Mouse (Mus musculus): ENCODE results near the gene Ttc3. TPM values are rescaled to one million over a fixed set of nuclear protein-coding genes. Genes with fewer than 3 reads are reported as not detected.
A peak's percentile ranks its signal among the peaks of the same experiment; 100 is the strongest.

Gene Ttc3
- total RNA-seq, 2 experiments from 2014 or later, result 42.0 to 155 TPM

- no peak for ATAC-seq (replicated peaks; ENCODE audit: low FRiP score, low TSS enrichment, poor library complexity, severe bottlenecking)
Observed at GRCm38 (mm10) chr16:94356776-94357494, 13.5 kb upstream of the Ttc3 start.

DNA sequence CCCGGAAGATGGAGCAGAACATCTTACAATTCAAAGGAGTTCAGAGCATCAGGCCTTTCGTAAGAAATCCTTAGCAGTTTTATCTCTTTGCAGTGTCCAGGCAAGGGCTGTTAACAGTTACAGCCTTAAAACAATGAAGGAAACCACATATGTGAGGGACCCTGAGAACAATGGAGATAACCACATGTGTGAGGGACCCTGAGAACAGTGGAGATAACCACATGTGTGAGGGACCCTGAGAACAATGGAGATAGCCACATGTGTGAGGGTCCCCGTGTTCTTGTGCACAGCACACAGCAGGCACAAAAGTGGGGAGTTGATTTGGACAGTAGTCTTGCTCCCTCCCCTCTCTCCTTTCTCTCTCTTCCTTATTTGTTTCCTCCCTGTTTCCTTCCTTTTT is 12.3 kb upstream of the Ttc3 start:
- peak; percentile 74 for ATAC-seq (replicated peaks; ENCODE audit: low FRiP score, low TSS enrichment, poor library complexity, severe bottlenecking)

- ATAC-seq (replicated peaks; ENCODE audit: low FRiP score, low TSS enrichment, poor library complexity, severe bottlenecking), result no peak
Observed at GRCm38 (mm10) chr16:94360578-94361350, 9.7 kb upstream of the Ttc3 start.

GRCm38 (mm10) chr16:94362174-94362873 is 8.1 kb upstream of the Ttc3 start:
- ATAC-seq (replicated peaks; ENCODE audit: low FRiP score, low TSS enrichment, poor library complexity, severe bottlenecking), result no peak

GRCm38 (mm10) chr16:94363814-94364213 is 6.6 kb upstream of the Ttc3 start:
- no peak for ATAC-seq (replicated peaks; ENCODE audit: low FRiP score, low TSS enrichment, poor library complexity, severe bottlenecking)

GRCm38 (mm10) chr16:94365435-94365834 is 5.0 kb upstream of the Ttc3 start:
- no peak for ATAC-seq (replicated peaks; ENCODE audit: low FRiP score, low TSS enrichment, poor library complexity, severe bottlenecking)

GRCm38 (mm10) chr16:94369596-94370172 is 734 bp upstream of the Ttc3 start:
- 0 out of 2 replicates have a peak, but pooled peaks have one; percentile 19 for ATAC-seq (replicated peaks; ENCODE audit: low FRiP score, low TSS enrichment, poor library complexity, severe bottlenecking)

- ATAC-seq (replicated peaks; ENCODE audit: low FRiP score, low TSS enrichment, poor library complexity, severe bottlenecking), result peak; percentile 51
Observed at GRCm38 (mm10) chr16:94370915-94371300, 490 bp downstream of the Ttc3 start.

DNA sequence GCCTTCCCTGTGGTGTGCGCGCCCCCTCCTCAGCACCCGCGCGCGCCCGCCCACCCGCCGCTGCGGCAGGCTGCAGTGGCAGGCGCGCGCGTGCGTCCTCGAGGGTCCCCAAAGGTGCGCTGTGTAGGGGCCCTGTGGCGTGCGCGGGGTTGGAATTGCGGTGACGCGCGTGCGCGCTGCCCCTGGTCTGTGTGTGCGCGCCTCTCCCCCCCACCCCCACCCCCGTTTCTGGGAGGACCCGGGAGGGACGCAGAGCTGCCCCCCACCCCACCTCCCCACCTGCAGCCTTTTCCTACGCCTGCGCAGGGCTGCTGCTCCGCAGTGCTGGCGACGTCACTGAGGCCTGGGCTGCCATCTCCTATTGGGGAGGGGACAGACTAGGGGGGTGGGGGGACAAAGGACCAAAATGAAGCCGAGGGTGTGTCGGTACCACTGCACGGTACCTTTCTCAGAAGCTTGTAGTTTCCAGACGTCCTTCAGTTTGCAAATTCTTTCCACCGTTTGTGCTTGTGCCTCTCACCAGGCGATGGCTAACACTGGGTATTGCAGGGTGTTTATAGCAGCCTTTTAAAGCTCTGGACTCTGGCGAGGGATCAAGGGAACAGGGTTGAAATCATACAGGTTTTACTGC is 998 bp downstream of the Ttc3 start, which contains the start of gene Pigp:
Gene Pigp (minus strand): TSS at position 542 of the 631 bp plus-strand sequence.
- peak; percentile 63 for ATAC-seq (replicated peaks; ENCODE audit: low FRiP score, low TSS enrichment, poor library complexity, severe bottlenecking)

GRCm38 (mm10) chr16:94379386-94379785 is 9.0 kb downstream of the Ttc3 start:
- ATAC-seq (replicated peaks; ENCODE audit: low FRiP score, low TSS enrichment, poor library complexity, severe bottlenecking), result no peak

- no peak for ATAC-seq (replicated peaks; ENCODE audit: low FRiP score, low TSS enrichment, poor library complexity, severe bottlenecking)
Observed at GRCm38 (mm10) chr16:94383277-94383676, 12.9 kb downstream of the Ttc3 start.

DNA sequence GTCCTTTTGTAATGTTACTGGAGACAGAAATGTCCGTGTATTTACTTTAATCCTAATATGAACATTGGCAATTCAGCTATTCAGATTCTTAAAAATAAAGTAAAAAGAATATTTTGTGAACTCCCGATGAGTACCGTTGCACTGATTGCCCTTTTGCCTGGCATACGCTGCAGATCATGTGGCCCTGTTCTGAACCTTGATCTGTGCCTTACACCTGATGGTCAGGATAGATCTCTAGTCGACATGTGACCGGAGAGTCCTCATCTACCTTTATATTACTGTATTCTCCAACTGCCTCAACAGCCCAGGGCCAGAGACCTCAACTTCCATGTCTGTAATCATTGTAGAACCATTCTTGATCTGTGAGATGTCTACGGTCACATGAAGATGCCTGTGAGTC is 17.3 kb downstream of the Ttc3 start:
- no peak for ATAC-seq (replicated peaks; ENCODE audit: low FRiP score, low TSS enrichment, poor library complexity, severe bottlenecking)

GRCm38 (mm10) chr16:94392299-94392698 is 21.9 kb downstream of the Ttc3 start:
- no peak for ATAC-seq (replicated peaks; ENCODE audit: low FRiP score, low TSS enrichment, poor library complexity, severe bottlenecking)

DNA sequence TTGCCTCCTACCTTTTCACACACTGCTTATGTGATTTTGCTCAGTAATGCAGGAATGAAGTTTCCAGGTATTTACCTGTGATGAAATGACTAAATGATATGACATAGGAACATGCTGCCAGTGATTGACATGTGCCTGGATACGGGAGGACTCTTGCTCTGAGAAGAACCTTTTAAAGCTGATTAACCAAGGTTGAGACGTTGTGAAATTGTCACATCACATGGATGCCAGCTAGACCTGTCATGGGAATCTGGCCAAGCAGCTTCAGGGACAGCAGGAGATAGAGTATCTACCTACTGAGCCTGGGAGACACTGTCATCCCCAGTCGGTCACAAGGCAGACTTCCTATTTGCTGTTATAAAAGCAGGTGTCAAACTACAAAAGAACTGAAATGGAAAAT is 24.6 kb downstream of the Ttc3 start:
- no peak for ATAC-seq (replicated peaks; ENCODE audit: low FRiP score, low TSS enrichment, poor library complexity, severe bottlenecking)

DNA sequence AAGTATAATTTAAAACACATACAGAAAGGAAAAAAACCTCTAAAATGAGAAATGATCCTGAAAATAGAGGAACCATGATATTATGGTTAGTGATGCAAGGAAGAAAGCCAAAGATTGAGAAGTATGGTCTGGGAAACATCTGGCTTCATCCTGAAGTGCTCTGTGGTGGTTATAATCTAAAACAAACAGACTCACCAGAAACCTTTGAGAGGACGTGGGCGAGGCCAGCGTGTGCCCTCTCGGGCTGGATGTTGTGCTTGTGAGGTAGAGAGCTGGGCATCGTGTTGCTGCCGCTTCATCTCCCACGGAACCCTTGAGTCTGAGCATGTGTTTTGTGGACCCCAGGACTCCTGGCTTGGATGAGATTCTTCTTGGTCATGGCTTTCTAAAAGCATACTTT is 26.2 kb downstream of the Ttc3 start:
- peak; percentile 88 for ATAC-seq (replicated peaks; ENCODE audit: low FRiP score, low TSS enrichment, poor library complexity, severe bottlenecking)

DNA sequence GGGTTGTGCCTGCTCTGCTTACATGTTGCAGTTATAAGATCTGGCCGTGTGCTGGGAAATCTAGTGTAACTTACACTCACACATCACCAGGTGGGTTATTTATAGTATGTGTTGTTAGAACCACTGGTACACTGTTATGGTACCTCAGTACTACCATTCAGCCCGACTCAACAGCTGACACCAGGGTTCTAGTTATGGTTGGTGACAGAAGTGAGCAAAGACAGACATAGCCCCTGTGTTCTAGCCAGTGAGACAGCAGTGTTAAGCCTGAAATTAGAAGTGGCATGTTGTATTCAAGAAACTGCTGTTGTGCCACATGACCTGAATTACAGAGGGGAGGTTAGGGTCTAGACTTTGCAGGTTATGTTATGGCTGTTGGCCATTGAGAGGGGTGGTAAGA is 28.7 kb downstream of the Ttc3 start:
- no peak for ATAC-seq (replicated peaks; ENCODE audit: low FRiP score, low TSS enrichment, poor library complexity, severe bottlenecking)

DNA sequence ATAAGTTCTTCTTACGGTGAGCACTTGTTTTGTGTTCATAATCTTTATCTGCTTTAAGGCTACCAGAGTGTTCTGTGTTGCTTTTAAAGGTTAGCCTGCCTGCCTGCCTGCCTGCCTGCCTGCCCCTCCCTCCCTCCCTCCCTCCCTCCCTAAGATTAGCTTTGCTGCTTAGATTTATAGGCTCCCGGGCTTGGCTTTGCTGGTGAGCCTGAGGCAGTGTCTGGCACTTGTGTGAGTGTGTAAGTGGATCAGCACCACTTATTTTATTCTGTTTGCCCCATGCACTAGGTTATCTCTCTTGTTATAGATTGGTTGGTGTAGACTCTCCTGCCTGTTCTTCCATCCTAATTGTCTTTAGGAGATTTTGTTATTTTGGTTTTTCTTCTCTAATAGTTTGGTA is 31.2 kb downstream of the Ttc3 start:
- ATAC-seq (replicated peaks; ENCODE audit: low FRiP score, low TSS enrichment, poor library complexity, severe bottlenecking), result no peak

DNA sequence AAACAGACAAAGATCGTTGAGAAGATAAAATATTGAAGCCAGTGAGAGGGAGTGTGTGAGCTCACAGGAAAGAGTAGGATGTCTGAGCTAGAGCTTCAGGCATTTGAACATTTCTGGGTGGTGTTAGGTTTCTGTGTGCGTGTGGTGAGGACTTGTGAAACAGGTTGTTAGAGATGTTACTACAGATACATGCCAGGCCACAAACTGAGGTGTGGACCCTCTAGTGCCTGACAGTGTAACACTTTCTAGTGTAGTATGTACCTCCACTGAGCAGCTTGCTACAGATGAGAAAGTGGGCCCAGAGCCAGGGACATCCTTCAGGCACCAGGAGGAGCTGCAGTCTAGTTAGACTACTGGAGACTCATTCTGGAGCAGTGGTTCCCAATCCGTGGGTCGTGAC is 31.8 kb downstream of the Ttc3 start:
- ATAC-seq (replicated peaks; ENCODE audit: low FRiP score, low TSS enrichment, poor library complexity, severe bottlenecking), result 0 out of 2 replicates have a peak, but pooled peaks have one; percentile 46

- peak; percentile 88 for ATAC-seq (replicated peaks; ENCODE audit: low FRiP score, low TSS enrichment, poor library complexity, severe bottlenecking)
Observed at GRCm38 (mm10) chr16:94411287-94411686, 40.9 kb downstream of the Ttc3 start.
